Mouse (Mus musculus) stomach, postnatal 0 days (tissue): ENCODE data around the gene Sash3. TPM values are rescaled to one million over a fixed set of nuclear protein-coding genes. Genes with fewer than 3 reads are reported as not detected.

Experiments
- ATAC-seq: fragments of 200-750 bp; cut with Nextera tagmentation; 2 replicates; pipeline ENCODE4 v1.8.0; 2017; ENCODE audit not compliant: low FRiP score, low TSS enrichment
- DNase-seq: peaks from one replicate; pipeline ENCODE4 v3.0.0-alpha.2; 2016; ENCODE audit warnings: low spot score
- H3K27ac ChIP-seq: fragments of 300-500 bp; sonication (generic); replicated peaks from 2 replicates; pipeline ENCODE4 v1.5.1; 2014; ENCODE audit warnings: mild to moderate bottlenecking, control low read depth
- H3K27me3 ChIP-seq: fragments of 300-500 bp; sonication (generic); 2 replicates; pipeline ENCODE4 v1.6.1; 2014; ENCODE audit warnings: low read length; ENCODE audit not compliant: control insufficient read depth, insufficient read depth
- H3K36me3 ChIP-seq: fragments of 300-500 bp; sonication (generic); 2 replicates; pipeline ENCODE4 v1.6.1; 2014; ENCODE audit warnings: low read length, mixed read lengths; ENCODE audit not compliant: control insufficient read depth, insufficient read depth
- H3K4me1 ChIP-seq: fragments of 300-500 bp; sonication (generic); replicated peaks from 2 replicates; pipeline ENCODE4 v1.6.1; 2014; ENCODE audit warnings: antibody characterized with exemption; ENCODE audit not compliant: control insufficient read depth, insufficient read depth
- H3K4me2 ChIP-seq: fragments of 300-500 bp; sonication (generic); replicated peaks from 2 replicates; pipeline ENCODE4 v1.6.1; 2014; ENCODE audit warnings: low read depth, mild to moderate bottlenecking, control low read depth, moderate library complexity
- H3K4me3 ChIP-seq: fragments of 300-500 bp; sonication (generic); 2 replicates; pipeline ENCODE4 v1.5.1; 2014; ENCODE audit warnings: low read depth, low read length, control low read depth
- H3K9ac ChIP-seq: fragments of 300-500 bp; sonication (generic); 2 replicates; pipeline ENCODE4 v1.6.1; 2014; ENCODE audit warnings: mild to moderate bottlenecking, low read length, control low read depth, mixed read lengths
- H3K9me3 ChIP-seq: fragments of 300-500 bp; sonication (generic); 2 replicates; pipeline ENCODE4 v1.6.1; 2016; ENCODE audit warnings: low read length; ENCODE audit not compliant: control insufficient read depth
- CTCF ChIP-seq: IDR thresholded peaks from 2 replicates; pipeline ENCODE4 v1.5.1; 2016; ENCODE audit warnings: antibody characterized with exemption, low read depth, mild to moderate bottlenecking, moderate library complexity
- EP300 ChIP-seq: optimal IDR thresholded peaks from 2 replicates; pipeline ENCODE3; 2016; ENCODE audit warnings: antibody characterized with exemption
- WGBS: fragments of 180-500 bp; shearing (Covaris S2); extraction: QIAGEN DNeasy Blood & Tissue Kit; methylation state at CpG from one replicate; pipeline ENCODE4 v1.1.7; 2014; 5-methylcytosine and 5-hydroxymethylcytosine counted together
- polyA plus RNA-seq: library from polyadenylated mRNA; unstranded; fragments of >200 nt; fragmentation: Nextera tagmentation; extraction: Ambion mirVana; gene quantifications from 2 replicates; pipeline ENCODE4 v1.2.1, GENCODE M21; 2015

Gene Sash3
- polyA plus RNA-seq, 1 experiment from 2014 or later, result 1.6 TPM

GRCm38 (mm10) chrX:48158229-48158919, 12.1 kb downstream of the Sash3 start:
- Histone ChIP-seq H3K4me3 (no peak overlapping the region), H3K4me1 (no peaks in the 10 kb centered on the region), H3K36me3 (no peaks in the 10 kb centered on the region), H3K27ac (no peak overlapping the region), H3K9ac (no peak overlapping the region), H3K27me3 (no peaks in the 10 kb centered on the region), H3K9me3 (no peaks in the 10 kb centered on the region), H3K4me2 (no peak overlapping the region)
- TF ChIP-seq EP300, result no peak
- TF ChIP-seq CTCF, result no peak
- ATAC-seq (peak; percentile 76; the same call in 1 of the 2 replicates), DNase-seq (peak; percentile 20)
- WGBS, result 83% methylated on average over 11 of the region's 11 CpGs

GRCm38 (mm10) chrX:48169892-48170291, 23.7 kb downstream of the Sash3 start:
- Histone ChIP-seq H3K27me3 (no peaks in the 10 kb centered on the region), H3K27ac (no peak overlapping the region), H3K4me1 (no peaks in the 10 kb centered on the region), H3K36me3 (no peaks in the 10 kb centered on the region), H3K9me3 (no peaks in the 10 kb centered on the region), H3K4me3 (no peak overlapping the region), H3K9ac (no peak overlapping the region), H3K4me2 (no peak overlapping the region)
- TF ChIP-seq CTCF (no peak), EP300 (no peak)
- DNase-seq (no peak), ATAC-seq (no peak)
- 63% methylated on average over 1 of the region's 1 CpGs for WGBS

- H3K4me2 ChIP-seq, result no peak overlapping the region
- 50% methylated on average over 1 of the region's 1 CpGs for WGBS
- no peaks in the 10 kb centered on the region for H3K9me3 ChIP-seq
- DNase-seq, result no peak
- H3K4me3 ChIP-seq, result no peak overlapping the region
- no peaks in the 10 kb centered on the region for H3K4me1 ChIP-seq
- TF ChIP-seq EP300, result no peak
- no peak for TF ChIP-seq CTCF
- no peak overlapping the region for H3K27ac ChIP-seq
- H3K27me3 ChIP-seq, result no peaks in the 10 kb centered on the region
- no peak overlapping the region for H3K9ac ChIP-seq
- ATAC-seq, result no peak
- no peaks in the 10 kb centered on the region for H3K36me3 ChIP-seq
Observed at GRCm38 (mm10) chrX:48170368-48170767, 24.1 kb downstream of the Sash3 start.

GRCm38 (mm10) chrX:48181844-48182243, 35.6 kb downstream of the Sash3 start:
- Histone ChIP-seq H3K4me2 (no peak overlapping the region), H3K4me3 (no peak overlapping the region), H3K27ac (no peak overlapping the region), H3K4me1 (no peaks in the 10 kb centered on the region), H3K9me3 (no peaks in the 10 kb centered on the region), H3K36me3 (no peaks in the 10 kb centered on the region), H3K9ac (no peak overlapping the region), H3K27me3 (no peaks in the 10 kb centered on the region)
- DNase-seq (no peak), ATAC-seq (no peak)
- no peak for TF ChIP-seq EP300
- no peak for TF ChIP-seq CTCF
- 73% methylated on average over 6 of the region's 6 CpGs for WGBS

- ATAC-seq (no peak), DNase-seq (no peak)
- Histone ChIP-seq H3K27me3 (no peaks in the 10 kb centered on the region), H3K4me2 (no peak overlapping the region), H3K4me3 (no peak overlapping the region), H3K9me3 (no peaks in the 10 kb centered on the region), H3K4me1 (no peaks in the 10 kb centered on the region), H3K27ac (no peak overlapping the region), H3K36me3 (no peaks in the 10 kb centered on the region), H3K9ac (no peak overlapping the region)
- WGBS, result 67% methylated on average over 3 of the region's 3 CpGs
- TF ChIP-seq CTCF (no peak), EP300 (no peak)
Observed at GRCm38 (mm10) chrX:48184703-48185102, 38.5 kb downstream of the Sash3 start.

GRCm38 (mm10) chrX:48191261-48191660, 45.0 kb downstream of the Sash3 start:
- WGBS, result 84% methylated on average over 6 of the region's 6 CpGs
- ATAC-seq, result no peak

More at GRCm38 (mm10) chrX:48191261-48191660, 45.0 kb downstream of the Sash3 start:
- Histone ChIP-seq H3K9ac (no peak overlapping the region), H3K4me2 (no peak overlapping the region), H3K36me3 (no peaks in the 10 kb centered on the region), H3K27me3 (no peaks in the 10 kb centered on the region), H3K27ac (no peak overlapping the region), H3K9me3 (no peaks in the 10 kb centered on the region), H3K4me3 (no peak overlapping the region), H3K4me1 (no peaks in the 10 kb centered on the region)
- TF ChIP-seq EP300, result no peak
- DNase-seq, result no peak
